Mouse (Mus musculus): ENCODE measurements around the gene Smpdl3a. TPM values are rescaled to one million over a fixed set of nuclear protein-coding genes. Genes with fewer than 3 reads are reported as not detected.

The Smpdl3a gene
- 42.2 and 43.7 TPM in 2 replicates for polyA plus RNA-seq (2014; fragmentation: Nextera tagmentation; extraction: Ambion mirVana)

DNA sequence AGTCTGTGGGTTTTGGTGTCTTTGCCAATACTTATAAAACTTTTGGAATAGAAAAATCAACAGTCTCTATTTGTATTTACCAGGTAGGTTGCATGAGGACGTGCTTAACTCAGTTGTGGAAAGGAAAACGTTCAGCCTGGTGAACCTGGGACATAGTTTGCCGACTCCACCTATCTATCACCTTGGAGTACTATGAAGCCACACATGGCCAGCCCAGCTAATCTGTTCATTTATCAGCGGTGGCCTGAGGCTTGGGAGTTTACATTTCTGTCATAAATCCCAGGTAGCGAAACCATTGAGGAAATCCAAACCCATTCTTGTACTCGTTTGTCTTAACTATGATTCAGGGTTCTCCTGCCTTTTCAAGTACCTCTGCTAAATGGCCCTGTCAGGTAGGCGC is at the start of gene Smpdl3a:
Smpdl3a (plus strand) TSS at position 318 of the 400 bp plus-strand sequence.
- H3K27ac ChIP-seq (replicated peaks in 1 of 2; ENCODE audit: control insufficient read depth in 1 of 2, insufficient read depth in 1 of 2, low read depth in 2 of 2, low read length in 2 of 2): peak within 1 kb of the TSS; percentile 68 to 70
- H3K27me3 ChIP-seq (ENCODE audit: control insufficient read depth, insufficient read depth, low read length): no peaks in the 10 kb centered on the region
- 83% methylated on average over 7 of the region's 7 CpGs for WGBS
- peak within 1 kb of the TSS; percentile 85 for H3K9ac ChIP-seq (ENCODE audit: low read length)
- H3K36me3 ChIP-seq (ENCODE audit: control insufficient read depth, insufficient read depth, low read length): no peaks in the 10 kb centered on the region
- ATAC-seq (ENCODE audit: insufficient number of reproducible peaks, insufficient read depth, low FRiP score, low read depth): no peak
- H3K9me3 ChIP-seq (ENCODE audit: control insufficient read depth, low read length): no peaks in the 10 kb centered on the region
- peak within 1 kb of the TSS; percentile 80 for H3K4me2 ChIP-seq (ENCODE audit: low read length)
- H3K4me3 ChIP-seq (ENCODE audit: control insufficient read depth in 1 of 2, insufficient read depth in 1 of 2, low read depth in 1 of 2, low read length in 2 of 2): peak within 1 kb of the TSS; percentile 65 to 81
- peaks cover 4 to 9% of the 10 kb centered on the region in 2 experiments; a peak in 3 of 4 replicates for H3K4me1 ChIP-seq (ENCODE audit: control insufficient read depth in 2 of 2, insufficient read depth in 2 of 2, low read length in 2 of 2)

DNA sequence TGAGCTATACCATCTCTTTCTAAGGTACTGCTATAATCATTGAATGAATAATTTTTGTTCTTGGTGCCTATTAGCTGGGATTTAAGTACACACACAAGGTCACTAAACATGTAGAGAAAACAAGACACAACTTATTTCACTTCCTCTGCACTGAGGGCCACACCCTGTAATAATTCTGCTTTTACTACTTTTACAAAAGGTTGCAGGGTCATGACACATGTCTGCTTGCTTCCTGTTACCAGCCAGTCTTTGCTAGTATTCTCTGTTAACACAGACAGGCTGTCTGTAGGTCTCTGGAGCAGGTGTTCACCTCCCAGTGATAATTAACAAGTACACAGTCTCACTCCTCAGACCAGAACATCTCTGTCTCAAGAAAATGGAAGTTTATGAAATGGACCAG is 48.7 kb upstream of the Smpdl3a start:
- Histone ChIP-seq H3K4me2 (ENCODE audit: low read length) (no peak overlapping the region), H3K9me3 (ENCODE audit: control insufficient read depth, low read length) (no peaks in the 10 kb centered on the region), H3K36me3 (ENCODE audit: control insufficient read depth, insufficient read depth, low read length) (no peaks in the 10 kb centered on the region), H3K4me3 (ENCODE audit: control insufficient read depth in 1 of 2, insufficient read depth in 1 of 2, low read depth in 1 of 2, low read length in 2 of 2) (no peak overlapping the region), H3K27ac (replicated peaks in 1 of 2; ENCODE audit: control insufficient read depth in 1 of 2, insufficient read depth in 1 of 2, low read depth in 2 of 2, low read length in 2 of 2) (no peak overlapping the region), H3K9ac (ENCODE audit: low read length) (no peak overlapping the region), H3K27me3 (ENCODE audit: control insufficient read depth, insufficient read depth, low read length) (no peaks in the 10 kb centered on the region), H3K4me1 (ENCODE audit: control insufficient read depth in 2 of 2, insufficient read depth in 2 of 2, low read length in 2 of 2) (no peaks in the 10 kb centered on the region)
- ATAC-seq (ENCODE audit: insufficient number of reproducible peaks, insufficient read depth, low FRiP score, low read depth): no peak

DNA sequence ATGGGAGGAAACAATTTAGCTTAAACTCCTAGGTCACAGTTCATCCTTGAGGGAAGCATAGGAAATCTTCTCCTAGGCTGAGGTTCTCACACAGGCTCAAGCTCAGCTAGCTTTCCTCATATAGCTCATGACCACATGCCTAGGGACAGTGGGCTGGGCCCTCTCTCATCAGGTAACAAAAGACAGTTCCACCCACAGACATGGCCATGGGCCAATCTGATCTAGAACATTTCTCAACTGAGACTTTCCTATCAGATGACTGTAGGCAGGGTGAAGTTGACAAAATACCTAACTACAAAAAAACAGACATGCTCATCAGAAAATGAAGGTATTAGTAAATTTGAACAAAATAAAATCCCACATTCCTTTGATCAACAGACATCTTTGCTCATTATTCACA is 47.0 kb upstream of the Smpdl3a start:
- no peak overlapping the region for H3K9ac ChIP-seq (ENCODE audit: low read length)
- no peak overlapping the region for H3K4me2 ChIP-seq (ENCODE audit: low read length)
- no peaks in the 10 kb centered on the region for H3K36me3 ChIP-seq (ENCODE audit: control insufficient read depth, insufficient read depth, low read length)
- no peaks in the 10 kb centered on the region for H3K4me1 ChIP-seq (ENCODE audit: control insufficient read depth in 2 of 2, insufficient read depth in 2 of 2, low read length in 2 of 2)
- no peaks in the 10 kb centered on the region for H3K27me3 ChIP-seq (ENCODE audit: control insufficient read depth, insufficient read depth, low read length)
- ATAC-seq (ENCODE audit: insufficient number of reproducible peaks, insufficient read depth, low FRiP score, low read depth): no peak
- H3K4me3 ChIP-seq (ENCODE audit: control insufficient read depth in 1 of 2, insufficient read depth in 1 of 2, low read depth in 1 of 2, low read length in 2 of 2): no peak overlapping the region
- no peak overlapping the region for H3K27ac ChIP-seq (replicated peaks in 1 of 2; ENCODE audit: control insufficient read depth in 1 of 2, insufficient read depth in 1 of 2, low read depth in 2 of 2, low read length in 2 of 2)
- no peaks in the 10 kb centered on the region for H3K9me3 ChIP-seq (ENCODE audit: control insufficient read depth, low read length)

DNA sequence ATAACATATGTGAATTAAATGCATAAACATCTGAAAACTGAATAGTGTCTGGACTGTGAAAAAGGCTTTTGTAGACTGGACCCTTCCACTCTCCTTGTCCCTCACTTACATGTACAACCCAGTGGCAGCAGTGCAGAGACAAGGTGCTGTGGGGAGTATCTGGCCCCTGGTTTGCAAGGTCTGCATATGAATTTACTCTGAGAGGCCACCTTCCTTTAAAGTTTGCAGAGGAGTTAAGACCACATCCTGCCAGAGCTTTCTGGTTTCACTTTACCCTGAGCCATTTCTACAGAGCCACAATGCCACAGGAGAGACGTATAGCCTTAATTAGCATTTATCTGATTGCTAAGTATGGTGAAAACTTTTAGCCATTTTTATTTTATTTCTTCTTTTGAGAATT is 40.8 kb upstream of the Smpdl3a start:
- Histone ChIP-seq H3K4me3 (ENCODE audit: control insufficient read depth in 1 of 2, insufficient read depth in 1 of 2, low read depth in 1 of 2, low read length in 2 of 2) (no peak overlapping the region), H3K4me1 (ENCODE audit: control insufficient read depth in 2 of 2, insufficient read depth in 2 of 2, low read length in 2 of 2) (no peaks in the 10 kb centered on the region), H3K9ac (ENCODE audit: low read length) (no peak overlapping the region), H3K4me2 (ENCODE audit: low read length) (no peak overlapping the region), H3K36me3 (ENCODE audit: control insufficient read depth, insufficient read depth, low read length) (no peaks in the 10 kb centered on the region), H3K27me3 (ENCODE audit: control insufficient read depth, insufficient read depth, low read length) (no peaks in the 10 kb centered on the region), H3K9me3 (ENCODE audit: control insufficient read depth, low read length) (no peaks in the 10 kb centered on the region), H3K27ac (replicated peaks in 1 of 2; ENCODE audit: control insufficient read depth in 1 of 2, insufficient read depth in 1 of 2, low read depth in 2 of 2, low read length in 2 of 2) (no peak overlapping the region)
- WGBS: 80% methylated on average over 1 of the region's 1 CpGs
- ATAC-seq (ENCODE audit: insufficient number of reproducible peaks, insufficient read depth, low FRiP score, low read depth): no peak

DNA sequence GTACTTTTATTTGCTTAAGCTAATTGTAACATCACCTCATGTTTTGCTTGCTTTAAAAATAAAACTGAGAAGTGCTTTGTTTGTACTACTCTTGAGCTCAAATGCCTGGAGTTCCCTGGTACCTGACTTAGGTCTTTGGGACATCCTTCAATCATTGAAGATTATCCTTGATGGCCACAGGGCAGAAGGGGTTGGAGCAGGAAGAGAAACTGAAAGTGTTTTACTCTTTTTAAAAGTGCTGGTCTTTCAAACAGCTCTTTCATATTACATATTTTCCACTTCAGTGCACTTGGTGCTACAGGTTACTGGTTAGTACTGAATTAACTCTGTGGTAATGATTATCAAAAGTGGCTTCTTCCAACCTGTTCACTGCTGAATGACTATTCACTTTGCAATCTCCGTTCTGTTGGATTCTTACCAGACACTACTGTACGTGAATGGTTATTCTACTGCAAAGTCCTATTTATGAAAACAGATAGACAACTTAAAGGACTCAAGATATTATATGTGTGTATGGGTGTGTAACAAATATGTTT is 38.9 kb upstream of the Smpdl3a start:
- ATAC-seq (ENCODE audit: insufficient number of reproducible peaks, insufficient read depth, low FRiP score, low read depth): no peak
- H3K9ac ChIP-seq (ENCODE audit: low read length): no peak overlapping the region
- H3K27me3 ChIP-seq (ENCODE audit: control insufficient read depth, insufficient read depth, low read length): no peaks in the 10 kb centered on the region
- no peak overlapping the region for H3K4me3 ChIP-seq (ENCODE audit: control insufficient read depth in 1 of 2, insufficient read depth in 1 of 2, low read depth in 1 of 2, low read length in 2 of 2)
- H3K4me2 ChIP-seq (ENCODE audit: low read length): no peak overlapping the region
- H3K36me3 ChIP-seq (ENCODE audit: control insufficient read depth, insufficient read depth, low read length): no peaks in the 10 kb centered on the region
- no peak overlapping the region for H3K27ac ChIP-seq (replicated peaks in 1 of 2; ENCODE audit: control insufficient read depth in 1 of 2, insufficient read depth in 1 of 2, low read depth in 2 of 2, low read length in 2 of 2)
- 80% methylated on average over 2 of the region's 2 CpGs for WGBS
- H3K9me3 ChIP-seq (ENCODE audit: control insufficient read depth, low read length): no peaks in the 10 kb centered on the region
- H3K4me1 ChIP-seq (ENCODE audit: control insufficient read depth in 2 of 2, insufficient read depth in 2 of 2, low read length in 2 of 2): no peaks in the 10 kb centered on the region

DNA sequence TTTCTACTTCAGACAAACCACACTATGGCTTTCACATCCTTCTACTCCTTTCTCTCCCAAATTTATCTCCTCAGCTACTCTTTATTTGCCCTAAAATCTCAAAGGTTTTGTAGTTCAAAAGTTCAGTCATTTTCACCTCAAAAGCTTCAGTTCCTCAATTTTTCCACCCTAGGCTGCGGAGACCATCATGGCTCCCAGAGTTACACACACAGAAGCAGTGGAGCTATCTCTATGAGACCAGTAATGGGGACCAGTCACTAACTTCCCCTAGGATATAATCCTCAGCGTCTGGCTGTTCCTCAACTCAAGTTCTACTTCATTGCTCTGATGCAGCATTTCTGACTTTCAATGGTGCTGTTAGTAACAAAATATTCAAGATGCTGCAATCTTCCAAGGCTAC is 35.1 kb upstream of the Smpdl3a start:
- 81% methylated on average over 2 of the region's 2 CpGs for WGBS
- no peaks in the 10 kb centered on the region for H3K4me1 ChIP-seq (ENCODE audit: control insufficient read depth in 2 of 2, insufficient read depth in 2 of 2, low read length in 2 of 2)
- H3K36me3 ChIP-seq (ENCODE audit: control insufficient read depth, insufficient read depth, low read length): no peaks in the 10 kb centered on the region
- ATAC-seq (ENCODE audit: insufficient number of reproducible peaks, insufficient read depth, low FRiP score, low read depth): no peak
- no peak overlapping the region for H3K4me3 ChIP-seq (ENCODE audit: control insufficient read depth in 1 of 2, insufficient read depth in 1 of 2, low read depth in 1 of 2, low read length in 2 of 2)
- no peak overlapping the region for H3K9ac ChIP-seq (ENCODE audit: low read length)
- H3K9me3 ChIP-seq (ENCODE audit: control insufficient read depth, low read length): no peaks in the 10 kb centered on the region
- H3K27me3 ChIP-seq (ENCODE audit: control insufficient read depth, insufficient read depth, low read length): no peaks in the 10 kb centered on the region
- H3K27ac ChIP-seq (replicated peaks in 1 of 2; ENCODE audit: control insufficient read depth in 1 of 2, insufficient read depth in 1 of 2, low read depth in 2 of 2, low read length in 2 of 2): no peak overlapping the region
- no peak overlapping the region for H3K4me2 ChIP-seq (ENCODE audit: low read length)

DNA sequence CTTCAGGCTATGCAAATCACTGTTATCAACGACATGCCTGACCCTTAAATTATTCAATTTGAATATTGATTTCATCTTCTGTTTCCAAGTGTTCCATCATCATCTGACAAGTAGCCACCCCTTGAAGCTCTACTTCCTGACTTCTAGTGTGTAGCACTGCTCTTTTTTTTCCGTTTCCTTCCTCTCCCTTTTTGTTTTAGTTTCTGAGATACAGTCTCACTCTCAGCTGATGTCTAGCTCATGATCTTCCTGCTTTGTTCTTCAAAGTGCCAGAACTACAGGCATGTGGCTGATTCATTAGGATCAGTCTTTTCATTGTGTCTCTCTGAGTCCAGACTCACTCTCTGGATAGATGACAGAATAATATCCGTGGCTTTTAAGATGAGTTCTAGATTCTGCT is 33.4 kb upstream of the Smpdl3a start:
- Histone ChIP-seq H3K4me1 (ENCODE audit: control insufficient read depth in 2 of 2, insufficient read depth in 2 of 2, low read length in 2 of 2) (no peaks in the 10 kb centered on the region), H3K4me3 (ENCODE audit: control insufficient read depth in 1 of 2, insufficient read depth in 1 of 2, low read depth in 1 of 2, low read length in 2 of 2) (no peak overlapping the region), H3K27me3 (ENCODE audit: control insufficient read depth, insufficient read depth, low read length) (no peaks in the 10 kb centered on the region), H3K36me3 (ENCODE audit: control insufficient read depth, insufficient read depth, low read length) (no peaks in the 10 kb centered on the region), H3K4me2 (ENCODE audit: low read length) (no peak overlapping the region), H3K27ac (replicated peaks in 1 of 2; ENCODE audit: control insufficient read depth in 1 of 2, insufficient read depth in 1 of 2, low read depth in 2 of 2, low read length in 2 of 2) (no peak overlapping the region), H3K9ac (ENCODE audit: low read length) (no peak overlapping the region), H3K9me3 (ENCODE audit: control insufficient read depth, low read length) (no peaks in the 10 kb centered on the region)
- 56% methylated on average over 3 of the region's 3 CpGs for WGBS
- ATAC-seq (ENCODE audit: insufficient number of reproducible peaks, insufficient read depth, low FRiP score, low read depth): no peak

DNA sequence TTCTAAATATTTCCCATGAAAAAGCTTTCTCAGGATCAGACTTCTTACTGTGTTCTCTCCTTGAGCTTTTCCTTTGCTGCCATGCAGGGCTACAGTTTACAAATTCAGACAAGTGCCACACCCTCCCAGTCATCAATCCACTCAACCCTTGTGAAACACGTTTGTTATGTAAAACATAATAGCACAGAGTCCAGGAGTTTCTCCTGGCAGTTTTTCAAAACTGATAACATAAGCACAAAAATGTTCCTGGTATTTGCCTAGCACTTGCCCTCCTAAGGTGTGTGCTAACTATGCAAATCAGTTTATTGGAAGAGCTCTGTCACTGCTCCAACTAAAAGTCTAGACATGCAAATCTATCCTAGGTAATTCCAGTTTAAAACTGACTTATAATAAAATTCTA is 31.1 kb upstream of the Smpdl3a start:
- Histone ChIP-seq H3K36me3 (ENCODE audit: control insufficient read depth, insufficient read depth, low read length) (no peaks in the 10 kb centered on the region), H3K9me3 (ENCODE audit: control insufficient read depth, low read length) (no peaks in the 10 kb centered on the region), H3K4me3 (ENCODE audit: control insufficient read depth in 1 of 2, insufficient read depth in 1 of 2, low read depth in 1 of 2, low read length in 2 of 2) (no peak overlapping the region), H3K27me3 (ENCODE audit: control insufficient read depth, insufficient read depth, low read length) (no peaks in the 10 kb centered on the region), H3K9ac (ENCODE audit: low read length) (no peak overlapping the region), H3K4me2 (ENCODE audit: low read length) (no peak overlapping the region), H3K27ac (replicated peaks in 1 of 2; ENCODE audit: control insufficient read depth in 1 of 2, insufficient read depth in 1 of 2, low read depth in 2 of 2, low read length in 2 of 2) (no peak overlapping the region), H3K4me1 (ENCODE audit: control insufficient read depth in 2 of 2, insufficient read depth in 2 of 2, low read length in 2 of 2) (no peaks in the 10 kb centered on the region)
- no peak for ATAC-seq (ENCODE audit: insufficient number of reproducible peaks, insufficient read depth, low FRiP score, low read depth)
- 10% methylated on average over 1 of the region's 1 CpGs for WGBS

All from heart, embryonic 14.5 days (tissue).